Mouse (Mus musculus): Measurements from ENCODE around the gene Gm1113.

The Gm1113 gene

DNA sequence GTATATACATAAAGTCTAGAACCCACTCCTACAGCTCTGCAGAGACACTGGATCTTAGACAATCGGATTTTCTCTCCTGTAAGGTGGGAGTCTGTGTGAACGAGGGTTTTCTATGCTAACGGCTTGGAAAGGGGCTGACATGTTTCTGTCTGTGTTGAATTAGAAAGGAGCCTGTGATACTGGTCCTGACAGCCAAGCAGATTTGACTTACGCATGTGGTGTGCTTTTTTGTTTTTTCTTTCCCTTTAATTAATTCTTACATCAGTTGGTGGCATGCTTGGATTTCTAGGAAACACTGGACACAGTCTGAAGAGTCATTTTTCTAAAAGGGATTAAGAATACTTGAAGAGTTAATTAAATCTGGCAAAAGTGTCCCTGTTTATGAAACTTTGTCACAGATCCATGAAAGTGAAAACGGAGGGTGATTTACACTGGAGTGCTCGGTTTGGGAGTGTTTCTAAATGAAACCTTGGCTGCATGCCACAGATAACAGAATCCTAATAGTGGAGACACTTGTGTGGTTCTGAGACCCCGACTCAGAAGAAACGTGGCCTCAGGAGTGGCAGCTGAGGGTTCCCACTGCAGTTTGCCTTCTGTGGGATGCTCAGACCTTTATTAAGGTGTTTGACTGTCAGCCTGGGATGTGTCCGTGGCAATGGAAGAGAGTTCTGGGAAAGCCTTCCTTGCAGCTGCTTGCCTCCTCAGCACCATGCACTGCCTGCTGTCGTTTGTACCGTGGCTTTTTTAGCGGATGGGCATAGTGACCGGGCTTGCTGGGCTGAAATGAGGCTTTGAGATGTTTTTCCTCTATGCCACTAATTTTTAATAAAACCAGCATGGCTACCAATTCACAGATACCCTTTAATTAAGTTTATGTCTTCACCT is 35.8 kb downstream of the Gm1113 start:
- no peak for DNase-seq (ENCODE audit: low read depth, low spot score)

DNA sequence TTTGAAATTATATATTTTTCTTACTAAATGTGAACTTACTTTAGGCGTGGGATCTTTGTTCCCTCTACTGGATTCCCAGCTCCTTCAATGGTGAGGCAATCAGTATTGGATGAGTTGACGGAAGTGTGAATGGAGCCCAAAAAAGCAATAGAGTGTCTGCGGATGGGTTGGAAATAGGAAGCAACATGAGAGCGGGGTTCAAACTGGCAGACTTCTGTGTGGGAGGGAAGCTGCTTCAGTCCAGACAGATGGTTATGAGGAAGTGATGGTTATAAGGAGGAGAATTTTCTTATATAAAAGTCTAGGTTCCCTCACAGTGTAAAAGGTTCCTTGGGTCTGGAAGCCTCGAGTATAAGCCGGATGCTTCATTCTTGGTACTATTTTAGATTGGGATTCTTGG is 38.6 kb downstream of the Gm1113 start:
- no peak for DNase-seq (ENCODE audit: low read depth, low spot score)

GRCm38 (mm10) chr9:35475394-35475793 is 42.7 kb downstream of the Gm1113 start:
- no peak for DNase-seq (ENCODE audit: low read depth, low spot score)

DNA sequence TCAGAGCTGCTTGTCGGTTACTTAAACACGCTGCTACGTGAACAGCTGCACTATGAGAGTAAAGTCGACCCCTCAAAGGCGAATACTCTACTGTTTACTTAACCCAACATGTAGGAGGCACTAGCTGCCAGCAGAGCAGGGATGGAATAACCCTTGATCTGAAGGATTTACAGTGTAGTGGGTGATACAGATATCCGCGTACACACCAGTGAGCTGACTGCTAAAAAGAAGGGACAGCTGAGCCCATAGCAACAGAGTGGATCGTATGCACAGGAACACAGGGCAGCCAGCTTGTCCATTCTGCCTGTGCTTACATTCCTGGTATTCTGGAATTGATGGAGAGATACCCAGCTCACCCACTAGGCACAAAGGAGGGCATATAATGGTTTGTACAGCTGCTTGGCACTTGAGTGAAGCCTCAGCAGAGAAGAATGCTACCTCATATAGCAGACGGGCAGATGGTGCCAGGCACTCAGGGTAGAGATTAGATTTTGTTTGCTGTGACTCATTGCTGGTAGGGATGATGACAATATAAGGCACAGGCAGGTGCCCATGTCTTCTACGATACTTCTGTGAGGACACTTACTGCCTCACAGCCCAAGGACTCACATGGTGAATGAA is 43.9 kb downstream of the Gm1113 start:
- no peak for DNase-seq (ENCODE audit: low read depth, low spot score)

DNA sequence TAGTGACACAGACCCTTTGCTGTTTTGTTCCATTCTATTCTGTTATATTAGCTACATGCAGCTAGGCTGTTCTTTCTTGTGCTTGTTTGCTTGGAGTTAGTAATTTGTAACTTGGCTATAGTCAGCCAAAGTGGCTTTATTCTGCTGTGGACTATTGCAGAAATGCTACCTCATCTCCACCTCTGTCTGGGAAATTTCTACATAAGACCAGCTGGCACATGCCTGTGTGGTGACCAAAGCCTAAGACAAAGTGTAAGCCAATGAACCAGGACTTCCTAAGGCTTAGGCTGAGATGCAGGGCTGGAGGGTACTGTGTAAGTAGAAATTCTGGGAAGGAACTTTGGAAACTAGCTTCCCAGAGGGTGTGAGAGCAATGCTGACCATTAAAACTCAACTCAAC is 49.2 kb downstream of the Gm1113 start:
- no peak for DNase-seq (ENCODE audit: low read depth, low spot score)

DNA sequence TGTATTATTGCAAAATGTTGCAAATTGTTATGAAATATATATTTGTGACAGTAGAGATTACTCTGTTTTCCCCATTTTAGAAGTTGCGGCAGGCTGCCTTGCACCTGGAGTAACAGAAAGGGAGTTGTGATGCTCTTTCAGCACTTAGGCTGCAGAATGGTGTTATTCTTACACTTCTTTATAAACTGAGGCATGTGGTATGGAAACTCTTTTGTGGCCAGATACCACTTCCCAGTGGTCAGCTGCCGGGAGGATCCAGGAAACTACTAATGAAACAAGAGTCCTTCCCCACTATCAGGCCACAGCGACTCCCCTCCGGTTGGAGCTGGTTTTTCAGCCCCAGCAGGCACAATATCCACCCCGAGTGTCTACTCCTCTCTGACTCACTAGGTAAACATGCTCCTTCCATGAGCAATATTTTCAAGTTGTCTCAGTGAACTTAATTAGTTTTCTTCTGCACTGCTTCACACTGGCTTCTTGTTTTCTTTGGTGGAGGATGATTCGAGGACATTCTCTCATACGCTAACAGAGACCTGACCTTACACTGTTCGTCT is 50.7 kb downstream of the Gm1113 start:
- DNase-seq (ENCODE audit: low read depth, low spot score): no peak

DNA sequence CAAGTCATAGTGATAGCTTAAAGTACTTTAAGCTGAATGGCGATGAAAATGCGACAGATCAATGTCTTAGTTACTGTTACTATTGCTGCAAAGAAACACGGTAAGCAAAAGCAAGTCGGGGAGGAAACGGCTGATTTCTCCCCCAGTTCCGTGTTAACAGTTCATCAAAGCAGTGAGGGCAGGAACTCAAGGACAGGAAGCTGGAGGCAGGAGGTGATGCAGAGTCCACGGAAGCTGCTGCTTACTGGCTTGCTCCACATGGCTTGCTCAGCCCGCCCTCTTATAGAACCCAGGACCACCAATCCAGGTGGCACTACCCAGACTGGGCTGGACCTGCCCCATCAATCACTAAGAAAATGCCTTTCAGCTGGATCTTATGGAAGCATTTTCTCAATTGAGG is 58.5 kb downstream of the Gm1113 start:
- no peak for DNase-seq (ENCODE audit: low read depth, low spot score)

Data from brain, embryonic 18.5 days (tissue).